Mouse (Mus musculus) lung, postnatal 0 days (tissue): Measurements from ENCODE around the gene Erc2. TPM values are rescaled to one million over a fixed set of nuclear protein-coding genes. Genes with fewer than 3 reads are reported as not detected.

Source experiments
- ATAC-seq: fragments of 200-750 bp; cut with Nextera tagmentation; 2 replicates; pipeline ENCODE4 v1.8.0; 2017; ENCODE audit warnings: moderate library complexity
- DNase-seq: peaks from one replicate; pipeline ENCODE4 v3.0.0-alpha.2; 2016; ENCODE audit warnings: low spot score
- H3K27ac ChIP-seq: fragments of 300-500 bp; sonication (generic); 2 replicates; pipeline ENCODE4 v1.5.1; 2014; ENCODE audit warnings: antibody characterized with exemption, mild to moderate bottlenecking, low read length, mixed read lengths
- H3K27me3 ChIP-seq: fragments of 300-500 bp; sonication (generic); replicated peaks from 2 replicates; pipeline ENCODE4 v1.6.1; 2014; ENCODE audit warnings: low read length, mixed read lengths; ENCODE audit not compliant: insufficient read depth
- H3K36me3 ChIP-seq: fragments of 300-500 bp; sonication (generic); 2 replicates; pipeline ENCODE4 v1.6.1; 2014; ENCODE audit warnings: low read length, mixed read lengths; ENCODE audit not compliant: insufficient read depth
- H3K4me1 ChIP-seq: fragments of 300-500 bp; sonication (generic); 2 replicates; pipeline ENCODE4 v1.6.1; 2014; ENCODE audit warnings: antibody characterized with exemption, low read depth, low read length, mixed read lengths; ENCODE audit not compliant: insufficient read depth
- H3K4me2 ChIP-seq: fragments of 300-500 bp; sonication (generic); replicated peaks from 2 replicates; pipeline ENCODE4 v1.6.1; 2014; ENCODE audit warnings: low read depth, mild to moderate bottlenecking, low read length, moderate library complexity, mixed read lengths
- H3K4me3 ChIP-seq: fragments of 300-500 bp; sonication (generic); 2 replicates; pipeline ENCODE4 v1.5.1; 2014; ENCODE audit warnings: low read depth, low read length
- H3K9ac ChIP-seq: fragments of 300-500 bp; sonication (generic); replicated peaks from 2 replicates; pipeline ENCODE4 v1.6.1; 2014; ENCODE audit warnings: low read depth, mild to moderate bottlenecking
- H3K9me3 ChIP-seq: fragments of 300-500 bp; sonication (generic); 2 replicates; pipeline ENCODE4 v1.6.1; 2016; ENCODE audit warnings: low read length, mixed read lengths
- CTCF ChIP-seq: IDR thresholded peaks from 2 replicates; pipeline ENCODE4 v1.5.1; 2016; ENCODE audit warnings: antibody characterized with exemption, mild to moderate bottlenecking
- EP300 ChIP-seq: IDR thresholded peaks from 2 replicates; pipeline ENCODE4 v1.6.1; 2016; ENCODE audit warnings: antibody characterized with exemption, mild to moderate bottlenecking, control low read depth
- WGBS: fragments of 180-500 bp; shearing (Covaris S2); extraction: QIAGEN DNeasy Blood & Tissue Kit; methylation state at CpG from one replicate; pipeline ENCODE4 v1.1.7; 2014; 5-methylcytosine and 5-hydroxymethylcytosine counted together
- polyA plus RNA-seq: library from polyadenylated mRNA; unstranded; fragments of >200 nt; fragmentation: Nextera tagmentation; extraction: Ambion mirVana; gene quantifications from 2 replicates; pipeline ENCODE4 v1.2.1, GENCODE M21; 2015

Erc2 gene
- polyA plus RNA-seq, 1 experiment from 2014 or later = 1.9 TPM

DNA sequence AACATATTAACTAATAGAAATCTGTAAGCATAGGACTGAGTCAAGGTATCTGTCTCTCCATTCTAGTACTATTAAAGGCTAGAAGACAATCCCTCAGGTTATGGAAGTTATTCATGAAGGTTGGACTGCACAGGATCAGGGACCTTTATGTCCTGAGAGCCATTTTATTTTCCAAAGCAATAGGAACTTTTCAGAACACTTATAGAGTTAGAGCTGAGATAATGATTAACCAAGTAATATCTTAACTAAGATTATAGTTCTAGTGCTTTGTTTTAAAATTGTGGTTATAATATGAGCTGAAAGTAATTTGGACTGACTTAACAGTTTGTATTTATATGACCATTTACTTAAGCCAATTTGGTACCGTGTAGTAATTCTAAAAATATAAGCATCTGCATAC, 217.9 kb downstream of the Erc2 start:
- DNase-seq (no peak), ATAC-seq (no peak)
- no peaks in the 10 kb centered on the region for H3K4me1 ChIP-seq
- H3K4me3 ChIP-seq = no peak overlapping the region
- TF ChIP-seq EP300 = no peak
- TF ChIP-seq CTCF = no peak
- 58% methylated on average over 1 of the region's 1 CpGs for WGBS
- H3K27me3 ChIP-seq = no peaks in the 10 kb centered on the region
- H3K9ac ChIP-seq = no peak overlapping the region
- no peaks in the 10 kb centered on the region for H3K36me3 ChIP-seq
- no peak overlapping the region for H3K4me2 ChIP-seq
- no peaks in the 10 kb centered on the region for H3K9me3 ChIP-seq
- H3K27ac ChIP-seq = no peak overlapping the region

DNA sequence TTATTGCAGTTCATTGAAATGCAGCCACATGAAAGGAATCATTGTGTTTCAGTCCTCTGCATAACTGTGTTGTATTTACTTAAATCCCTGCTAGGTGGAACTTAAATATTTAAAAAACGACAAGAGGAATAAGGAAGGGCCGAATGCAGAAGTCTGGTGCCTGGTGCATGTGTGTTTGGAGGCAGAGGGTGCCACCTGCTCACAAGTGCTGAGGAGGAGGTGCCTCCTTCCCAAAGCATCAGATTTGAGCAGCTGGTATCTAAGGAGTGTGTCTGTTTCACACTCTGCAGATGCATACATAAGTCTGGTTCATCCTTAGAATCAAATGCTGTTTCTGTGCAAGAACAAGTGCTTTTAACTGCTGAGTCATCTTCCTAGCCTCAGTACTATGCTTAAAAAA, 224.6 kb downstream of the Erc2 start:
- H3K4me1 ChIP-seq = no peaks in the 10 kb centered on the region
- ATAC-seq (no peak), DNase-seq (no peak)
- no peaks in the 10 kb centered on the region for H3K27me3 ChIP-seq
- no peaks in the 10 kb centered on the region for H3K9me3 ChIP-seq
- H3K4me2 ChIP-seq = no peak overlapping the region
- no peaks in the 10 kb centered on the region for H3K36me3 ChIP-seq
- TF ChIP-seq CTCF (no peak), EP300 (peak; percentile 23; the same call in 1 of the 2 replicates)
- H3K27ac ChIP-seq = no peak overlapping the region
- no peak overlapping the region for H3K4me3 ChIP-seq
- 47% methylated on average over 2 of the region's 2 CpGs for WGBS
- H3K9ac ChIP-seq = no peak overlapping the region

DNA sequence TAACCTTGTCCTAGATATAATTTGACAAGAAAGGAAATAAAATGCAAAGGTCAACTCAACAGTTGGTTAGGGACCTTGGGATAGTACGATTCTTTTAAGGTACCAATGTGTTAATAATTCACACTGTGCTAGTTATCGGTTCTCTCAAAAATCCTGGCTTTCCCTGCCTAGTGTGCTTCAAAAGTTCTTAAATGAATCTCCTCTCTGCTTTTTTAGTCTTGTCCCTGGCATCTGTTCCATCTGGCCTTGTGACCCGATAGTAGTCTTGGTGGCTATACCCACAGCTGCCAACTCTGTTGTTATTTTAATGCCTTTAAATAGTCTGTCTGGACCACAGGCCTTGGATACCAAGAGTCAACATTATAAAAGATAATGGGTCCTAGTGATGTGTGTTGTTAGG, 225.1 kb downstream of the Erc2 start:
- no peak for TF ChIP-seq EP300
- TF ChIP-seq CTCF = no peak
- no peak overlapping the region for H3K9ac ChIP-seq
- no peaks in the 10 kb centered on the region for H3K4me1 ChIP-seq
- DNase-seq (no peak), ATAC-seq (no peak)
- no peak overlapping the region for H3K4me2 ChIP-seq
- no peak overlapping the region for H3K27ac ChIP-seq
- no peaks in the 10 kb centered on the region for H3K27me3 ChIP-seq
- no peaks in the 10 kb centered on the region for H3K9me3 ChIP-seq
- WGBS = 54% methylated on average over 3 of the region's 3 CpGs
- no peaks in the 10 kb centered on the region for H3K36me3 ChIP-seq
- H3K4me3 ChIP-seq = no peak overlapping the region

GRCm38 (mm10) chr14:27851231-27851630, 229.0 kb downstream of the Erc2 start:
- Histone ChIP-seq H3K36me3 (no peaks in the 10 kb centered on the region), H3K4me2 (no peak overlapping the region), H3K4me1 (no peaks in the 10 kb centered on the region), H3K27ac (no peak overlapping the region), H3K4me3 (no peak overlapping the region), H3K27me3 (no peaks in the 10 kb centered on the region), H3K9ac (no peak overlapping the region), H3K9me3 (no peaks in the 10 kb centered on the region)
- DNase-seq = no peak
- WGBS = 78% methylated on average over 2 of the region's 2 CpGs
- ATAC-seq = no peak
- no peak for TF ChIP-seq EP300
- TF ChIP-seq CTCF = no peak

DNA sequence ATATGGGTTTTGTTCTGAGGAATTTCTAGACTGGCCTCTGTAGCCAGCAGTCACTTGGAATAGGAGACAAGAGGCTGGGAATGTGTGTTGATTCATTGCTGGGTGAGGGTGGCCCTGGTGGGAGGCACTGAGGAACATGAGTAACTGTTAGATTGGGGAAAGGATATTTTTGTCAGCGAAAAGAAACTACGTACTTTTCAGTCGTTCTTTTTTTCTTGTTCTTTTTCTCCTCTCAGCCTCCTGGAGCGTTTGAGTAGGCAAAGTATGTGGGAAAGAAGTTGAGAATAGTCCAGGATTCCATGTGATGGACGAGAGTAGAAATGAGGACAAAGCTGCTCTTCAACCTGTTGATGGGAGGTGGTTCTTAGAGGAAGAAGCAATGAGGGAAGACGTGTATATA, 230.4 kb downstream of the Erc2 start:
- Histone ChIP-seq H3K27ac (no peak overlapping the region), H3K27me3 (no peaks in the 10 kb centered on the region), H3K4me2 (no peak overlapping the region), H3K9ac (no peak overlapping the region), H3K36me3 (no peaks in the 10 kb centered on the region), H3K4me1 (no peaks in the 10 kb centered on the region), H3K9me3 (no peaks in the 10 kb centered on the region), H3K4me3 (no peak overlapping the region)
- DNase-seq (no peak), ATAC-seq (no peak)
- no peak for TF ChIP-seq CTCF
- TF ChIP-seq EP300 = no peak
- WGBS = 72% methylated on average over 6 of the region's 6 CpGs

- Histone ChIP-seq H3K27ac (no peak overlapping the region), H3K9me3 (no peaks in the 10 kb centered on the region), H3K4me2 (no peak overlapping the region), H3K9ac (no peak overlapping the region), H3K36me3 (no peaks in the 10 kb centered on the region), H3K4me1 (no peaks in the 10 kb centered on the region), H3K4me3 (no peak overlapping the region), H3K27me3 (no peaks in the 10 kb centered on the region)
- 58% methylated on average over 6 of the region's 6 CpGs for WGBS
- DNase-seq (peak; percentile 24), ATAC-seq (peak; percentile 33)
- TF ChIP-seq CTCF = no peak
- TF ChIP-seq EP300 = no peak
Measured at GRCm38 (mm10) chr14:27860371-27861046, 238.3 kb downstream of the Erc2 start.

- Histone ChIP-seq H3K9ac (no peak overlapping the region), H3K4me1 (no peaks in the 10 kb centered on the region), H3K27ac (no peak overlapping the region), H3K36me3 (no peaks in the 10 kb centered on the region), H3K4me2 (no peak overlapping the region), H3K9me3 (no peaks in the 10 kb centered on the region), H3K4me3 (no peak overlapping the region), H3K27me3 (no peaks in the 10 kb centered on the region)
- ATAC-seq (no peak), DNase-seq (no peak)
- no peak for TF ChIP-seq EP300
- TF ChIP-seq CTCF = no peak
Measured at GRCm38 (mm10) chr14:27862299-27862698, 240.1 kb downstream of the Erc2 start.
